Mouse (Mus musculus) C2C12 (cell line): ENCODE results near the gene Galntl5. TPM values are rescaled to one million over a fixed set of nuclear protein-coding genes. Genes with fewer than 3 reads are reported as not detected.

Source experiments
- H3K27me3 ChIP-seq: one replicate; pipeline ENCODE4 v1.6.1; 2011; ENCODE audit not compliant: control insufficient read depth, insufficient read depth, insufficient read length
- H3K36me3 ChIP-seq: one replicate; pipeline ENCODE4 v1.6.1; 2011; ENCODE audit not compliant: control insufficient read depth, insufficient read depth
- H3K4me3 ChIP-seq: one replicate; pipeline ENCODE4 v1.5.1; 2011; ENCODE audit warnings: mild to moderate bottlenecking, control low read depth; ENCODE audit not compliant: poor library complexity, insufficient read depth, severe bottlenecking
- H3K79me2 ChIP-seq: one replicate; pipeline ENCODE4 v1.6.1; 2011; ENCODE audit not compliant: control insufficient read depth, insufficient read depth
- H3K79me3 ChIP-seq: one replicate; pipeline ENCODE4 v1.6.1; 2011; ENCODE audit warnings: low read depth, control low read depth
- H3ac ChIP-seq: one replicate; pipeline ENCODE3; 2011; ENCODE audit warnings: low read depth; ENCODE audit not compliant: control insufficient read depth, insufficient read length
- CEBPB ChIP-seq: IDR thresholded peaks from one replicate; pipeline ENCODE4 v1.6.1; 2011; ENCODE audit warnings: low read depth, mild to moderate bottlenecking, control low read depth, moderate library complexity
- CTCF ChIP-seq: IDR thresholded peaks from one replicate; pipeline ENCODE4 v1.5.1; 2011; ENCODE audit not compliant: control insufficient read depth, insufficient read depth, insufficient read length
- FOSL1 ChIP-seq: IDR thresholded peaks from one replicate; pipeline ENCODE4 v1.8.0; 2011; ENCODE audit warnings: mild to moderate bottlenecking, low read length; ENCODE audit not compliant: poor library complexity, insufficient read depth, severe bottlenecking
- MAX ChIP-seq: IDR thresholded peaks from one replicate; pipeline ENCODE4 v1.6.1; 2011; ENCODE audit warnings: mild to moderate bottlenecking, control low read depth
- MYOD1 ChIP-seq: IDR thresholded peaks from one replicate; pipeline ENCODE4 v1.6.1; 2011; ENCODE audit warnings: low read depth; ENCODE audit not compliant: control insufficient read depth, insufficient read length
- MYOG ChIP-seq: IDR thresholded peaks from one replicate; pipeline ENCODE4 v1.6.1; 2011; ENCODE audit not compliant: control insufficient read depth, insufficient read length; ENCODE audit errors: extremely low read depth
- USF1 ChIP-seq: IDR thresholded peaks from one replicate; pipeline ENCODE4 v1.6.1; 2011; ENCODE audit warnings: low read depth, mild to moderate bottlenecking, control low read depth, moderate library complexity
- long read RNA-seq, 2 experiments: library from polyadenylated mRNA; unstranded; transcript quantifications; one replicate each; pipeline ENCODE4 v2.0.0; 2019 to 2020
- polyA plus RNA-seq: library from polyadenylated mRNA; unstranded; fragments of >200 nt; fragmentation: generic; extraction: Trizol; gene quantifications from one replicate; pipeline ENCODE4 v1.2.1, GENCODE M21; 2012; ENCODE audit warnings: missing spikeins

Galntl5 gene
- not detected for polyA plus RNA-seq
- long read RNA-seq, experiment 1: 0 reads
- long read RNA-seq, experiment 2: 0 reads

- TF ChIP-seq MAX: no peak
- TF ChIP-seq USF1: no peak
- TF ChIP-seq CTCF: no peak
- TF ChIP-seq MYOD1: peak; percentile 27
- TF ChIP-seq CEBPB: peak; percentile 22
- no peak for TF ChIP-seq MYOG
Measured at GRCm38 (mm10) chr5:25181004-25181531, at the start of gene Galntl5. Gene Galntl5, plus strand, starts transcription at chr5:25181460.

GRCm38 (mm10) chr5:25146705-25147104 is 34.6 kb upstream of the Galntl5 start:
- TF ChIP-seq USF1: no peak
- TF ChIP-seq CEBPB: no peak
- TF ChIP-seq FOSL1: no peak
- no peak for TF ChIP-seq MAX
- no peak for TF ChIP-seq MYOD1
- no peak for TF ChIP-seq MYOG
- no peak for TF ChIP-seq CTCF
- Histone ChIP-seq H3K36me3 (no peaks in the 10 kb centered on the region), H3K79me3 (no peaks in the 10 kb centered on the region), H3ac (no peak overlapping the region), H3K4me3 (no peak overlapping the region), H3K27me3 (peaks cover 4% of the 10 kb centered on the region), H3K79me2 (no peaks in the 10 kb centered on the region)

More at GRCm38 (mm10) chr5:25181004-25181531, at the start of gene Galntl5:
- Histone ChIP-seq H3K4me3 (no peak within 1 kb of the TSS), H3K79me2 (no peaks in the 10 kb centered on the region), H3K36me3 (no peaks in the 10 kb centered on the region), H3ac (no peak within 1 kb of the TSS), H3K79me3 (no peaks in the 10 kb centered on the region), H3K27me3 (no peaks in the 10 kb centered on the region)

- H3K36me3 ChIP-seq: no peaks in the 10 kb centered on the region
- H3K4me3 ChIP-seq: no peak overlapping the region
- no peak for TF ChIP-seq FOSL1
- TF ChIP-seq CEBPB: no peak
- no peak for TF ChIP-seq MYOG
- no peak for TF ChIP-seq MAX
- no peak for TF ChIP-seq MYOD1
- no peak for TF ChIP-seq CTCF
- no peak for TF ChIP-seq USF1
- no peak overlapping the region for H3ac ChIP-seq
- no peaks in the 10 kb centered on the region for H3K79me2 ChIP-seq
- no peaks in the 10 kb centered on the region for H3K79me3 ChIP-seq
- no peaks in the 10 kb centered on the region for H3K27me3 ChIP-seq
Measured at GRCm38 (mm10) chr5:25149331-25149965, 31.8 kb upstream of the Galntl5 start.

GRCm38 (mm10) chr5:25153491-25153890 is 27.8 kb upstream of the Galntl5 start:
- Histone ChIP-seq H3K36me3 (no peaks in the 10 kb centered on the region), H3ac (no peak overlapping the region), H3K27me3 (no peaks in the 10 kb centered on the region), H3K79me2 (no peaks in the 10 kb centered on the region), H3K79me3 (no peaks in the 10 kb centered on the region), H3K4me3 (no peak overlapping the region)
- TF ChIP-seq MYOG (no peak), MAX (no peak), USF1 (no peak), FOSL1 (no peak), MYOD1 (no peak), CTCF (no peak), CEBPB (no peak)

- Histone ChIP-seq H3K79me2 (no peaks in the 10 kb centered on the region), H3K4me3 (no peak overlapping the region), H3K36me3 (no peaks in the 10 kb centered on the region), H3K27me3 (no peaks in the 10 kb centered on the region), H3K79me3 (no peaks in the 10 kb centered on the region), H3ac (no peak overlapping the region)
- TF ChIP-seq MYOD1: peak; percentile 3
- TF ChIP-seq CTCF: no peak
Measured at GRCm38 (mm10) chr5:25153996-25154395, 27.3 kb upstream of the Galntl5 start.

- no peaks in the 10 kb centered on the region for H3K79me3 ChIP-seq
- no peaks in the 10 kb centered on the region for H3K36me3 ChIP-seq
- TF ChIP-seq CTCF (no peak), USF1 (no peak), MAX (no peak)
- H3K27me3 ChIP-seq: no peaks in the 10 kb centered on the region
- no peak overlapping the region for H3K4me3 ChIP-seq
- H3ac ChIP-seq: no peak overlapping the region
- no peaks in the 10 kb centered on the region for H3K79me2 ChIP-seq
Measured at GRCm38 (mm10) chr5:25154823-25155222, 26.4 kb upstream of the Galntl5 start.
